Mouse (Mus musculus) embryonic fibroblast, embryonic 13.5 days (primary cell): ENCODE data around the gene Arhgef7.

Experiments used
- CTCF ChIP-seq: IDR thresholded peaks from 2 replicates; pipeline ENCODE4 v1.5.1; 2011; ENCODE audit warnings: mild to moderate bottlenecking, control low read depth, low read length, moderate library complexity, borderline replicate concordance; ENCODE audit not compliant: insufficient read depth
- POLR2A ChIP-seq: IDR thresholded peaks from 2 replicates; pipeline ENCODE4 v1.6.1; 2011; ENCODE audit warnings: low read depth, mild to moderate bottlenecking, control low read depth, low read length, moderate library complexity

- no peak for TF ChIP-seq POLR2A
- TF ChIP-seq CTCF: no peak
Observed at GRCm38 (mm10) chr8:11774195-11775076, 46.9 kb downstream of the Arhgef7 start.
